Mouse (Mus musculus): ENCODE data around the gene Prl6a1. TPM values are rescaled to one million over a fixed set of nuclear protein-coding genes. Genes with fewer than 3 reads are reported as not detected.

Prl6a1 gene
- not detected for total RNA-seq (2021)
- long read RNA-seq, experiment 1 = 0 reads
- long read RNA-seq, experiment 2 = 0 reads

- no peak for DNase-seq (ENCODE audit: low spot score in 2 of 2)
Measured at GRCm38 (mm10) chr13:27312334-27313225, at the start of gene Prl6a1. Prl6a1 (plus strand) TSS chr13:27312627.

- no peak for DNase-seq (ENCODE audit: low spot score in 2 of 2)
Measured at GRCm38 (mm10) chr13:27334989-27335388, 22.6 kb downstream of the Prl6a1 start.

- no peak for DNase-seq (ENCODE audit: low spot score in 2 of 2)
Measured at GRCm38 (mm10) chr13:27342733-27343275, 30.4 kb downstream of the Prl6a1 start.

GRCm38 (mm10) chr13:27345373-27345772 lies 32.9 kb downstream of the Prl6a1 start, which contains the start of gene Prl8a2:
Prl8a2 (plus strand) TSS chr13:27345673.
- no peak for DNase-seq (ENCODE audit: low spot score in 2 of 2)

Other genes starting within 250 kb of the Prl6a1 start
- gene Prl3d1, start 218.4 kb upstream of the Prl6a1 start, total RNA-seq (2021) = not detected
- gene Prl3d2, start 190.9 kb upstream of the Prl6a1 start, total RNA-seq (2021) = not detected
- gene Prl3d3, start 155.8 kb upstream of the Prl6a1 start, total RNA-seq (2021) = not detected
- gene Prl3c1, start 116.0 kb upstream of the Prl6a1 start, total RNA-seq (2021) = not detected
- gene Prl3b1, start 70.8 kb upstream of the Prl6a1 start, total RNA-seq (2021) = not detected
- not detected for gene Prl3a1, start 53.2 kb upstream of the Prl6a1 start, total RNA-seq (2021)
- gene Prl8a2, start 33.0 kb downstream of the Prl6a1 start, total RNA-seq (2021) = not detected
- not detected for gene Prl2b1, start 78.2 kb downstream of the Prl6a1 start, total RNA-seq (2021)
- not detected for gene Prl8a6, start 126.1 kb downstream of the Prl6a1 start, total RNA-seq (2021)
- not detected for gene Prl8a8, start 200.6 kb downstream of the Prl6a1 start, total RNA-seq (2021)